Mouse (Mus musculus) G1E (cell line): Measurements from ENCODE around the gene Dgkz. TPM values are rescaled to one million over a fixed set of nuclear protein-coding genes. Genes with fewer than 3 reads are reported as not detected.

Source experiments
- ATAC-seq: 2 replicates; pipeline ENCODE4 v1.8.0; 2016; ENCODE audit warnings: mild to moderate bottlenecking; ENCODE audit not compliant: insufficient number of reproducible peaks, poor library complexity, low FRiP score, severe bottlenecking; ENCODE audit errors: extremely low read depth
- DNase-seq: peaks from one replicate; pipeline ENCODE4 v3.0.0; 2012; ENCODE audit warnings: low spot score
- H3K27me3 ChIP-seq: 2 replicates; pipeline ENCODE4 v1.6.1; 2012; ENCODE audit warnings: mild to moderate bottlenecking, low read length, inconsistent platforms; ENCODE audit not compliant: insufficient read depth
- H3K36me3 ChIP-seq: replicated peaks from 2 replicates; pipeline ENCODE3; 2012; ENCODE audit warnings: mild to moderate bottlenecking, inconsistent platforms
- H3K4me1 ChIP-seq: 2 replicates; pipeline ENCODE4 v1.6.1; 2012; ENCODE audit warnings: low read depth, low read length, inconsistent platforms, mixed read lengths; ENCODE audit not compliant: insufficient read depth
- H3K4me3 ChIP-seq: 2 replicates; pipeline ENCODE4 v1.5.1; 2012; ENCODE audit warnings: low read depth, mild to moderate bottlenecking, inconsistent platforms, low read length, moderate library complexity, mixed read lengths
- H3K9me3 ChIP-seq: replicated peaks from 2 replicates; pipeline ENCODE4 v1.6.1; 2012; ENCODE audit warnings: inconsistent platforms
- CTCF ChIP-seq: IDR thresholded peaks from 2 replicates; pipeline ENCODE4 v1.5.1; 2012; ENCODE audit warnings: low read depth, low read length, inconsistent platforms, mixed read lengths
- GATA1 ChIP-seq: IDR thresholded peaks from 2 replicates; pipeline ENCODE4 v1.6.1; 2012; ENCODE audit warnings: borderline replicate concordance, low read length, inconsistent platforms, mixed read lengths
- GATA2 ChIP-seq: IDR thresholded peaks from 2 replicates; pipeline ENCODE4 v1.6.1; 2012; ENCODE audit warnings: low read depth, low read length, inconsistent platforms, borderline replicate concordance
- POLR2AphosphoS5 ChIP-seq: IDR thresholded peaks from 2 replicates; pipeline ENCODE4 v1.6.1; 2012; ENCODE audit warnings: low read depth, low read length, inconsistent platforms; ENCODE audit not compliant: insufficient replicate concordance
- TAL1 ChIP-seq: conservative IDR thresholded peaks from 2 replicates; pipeline ENCODE4 v1.6.1; 2012; ENCODE audit warnings: low read depth, low read length, inconsistent platforms, mixed read lengths
- polyA plus RNA-seq: library from polyadenylated mRNA; stranded (reverse); fragments of >175 nt; gene quantifications from 2 replicates; pipeline ENCODE4 v1.2.3, GENCODE M21; 2012
- total RNA-seq, 2 experiments: library from RNA; stranded (forward) in 1 of 2; stranded (reverse) in 1 of 2; fragments of 200-1000 nt in 1 of 2; fragments of >200 nt in 1 of 2; fragmentation: Nextera tagmentation in 1 of 2; gene quantifications; 2 replicates each; pipeline ENCODE4 v1.2.3; 2014 to 2017

Dgkz gene
- total and polyA plus RNA-seq, 3 experiments = 115 to 416 (median 290) TPM

- ATAC-seq (no peak), DNase-seq (no peak)
- peaks cover 30% of the 10 kb centered on the region for H3K9me3 ChIP-seq
- peaks cover 37% of the 10 kb centered on the region for H3K27me3 ChIP-seq
- TF ChIP-seq CTCF (no peak), POLR2AphosphoS5 (no peak), GATA2 (no peak), TAL1 (no peak), GATA1 (no peak)
- H3K36me3 ChIP-seq = peaks cover 25% of the 10 kb centered on the region
- H3K4me1 ChIP-seq = peaks cover 4% of the 10 kb centered on the region; the same call in 1 of the 2 replicates
- H3K4me3 ChIP-seq = no peak overlapping the region
Observed at GRCm38 (mm10) chr2:91921790-91922570, 53.7 kb downstream of the Dgkz start.

GRCm38 (mm10) chr2:91921181-91921789 lies 54.4 kb downstream of the Dgkz start:
- Histone ChIP-seq H3K4me3 (no peak overlapping the region), H3K9me3 (peaks cover 30% of the 10 kb centered on the region), H3K4me1 (peaks cover 5% of the 10 kb centered on the region), H3K36me3 (peaks cover 31% of the 10 kb centered on the region), H3K27me3 (peaks cover 35% of the 10 kb centered on the region)
- no peak for ATAC-seq
- no peak for TF ChIP-seq GATA1
- no peak for TF ChIP-seq POLR2AphosphoS5
- no peak for TF ChIP-seq TAL1
- TF ChIP-seq GATA2 = no peak
- no peak for TF ChIP-seq CTCF
- peak; percentile 47 for DNase-seq

- TF ChIP-seq CTCF = no peak
- no peak for TF ChIP-seq POLR2AphosphoS5
- no peak for TF ChIP-seq GATA1
- TF ChIP-seq GATA2 = no peak
- TF ChIP-seq TAL1 = no peak
- ATAC-seq = no peak
- H3K27me3 ChIP-seq = peaks cover 24% of the 10 kb centered on the region; the same call in 1 of the 2 replicates
Observed at GRCm38 (mm10) chr2:91920130-91920529, 55.5 kb downstream of the Dgkz start.

GRCm38 (mm10) chr2:91917096-91917495 lies 58.6 kb downstream of the Dgkz start:
- H3K4me3 ChIP-seq = no peak overlapping the region
- DNase-seq = no peak
- H3K27me3 ChIP-seq = peaks cover 5% of the 10 kb centered on the region; the same call in 1 of the 2 replicates
- H3K36me3 ChIP-seq = peaks cover 73% of the 10 kb centered on the region
- ATAC-seq = no peak
- TF ChIP-seq TAL1 (no peak), CTCF (no peak), GATA1 (no peak)
- peaks cover 4% of the 10 kb centered on the region; the same call in 1 of the 2 replicates for H3K4me1 ChIP-seq
- H3K9me3 ChIP-seq = peaks cover 10% of the 10 kb centered on the region

More at GRCm38 (mm10) chr2:91920130-91920529, 55.5 kb downstream of the Dgkz start:
- Histone ChIP-seq H3K4me1 (peaks cover 4% of the 10 kb centered on the region; the same call in 1 of the 2 replicates), H3K36me3 (peaks cover 43% of the 10 kb centered on the region), H3K9me3 (peaks cover 30% of the 10 kb centered on the region), H3K4me3 (no peak overlapping the region)
- DNase-seq = no peak

- no peaks in the 10 kb centered on the region; the same call in 1 of the 2 replicates for H3K27me3 ChIP-seq
- H3K9me3 ChIP-seq = peaks cover 4% of the 10 kb centered on the region; the same call in 1 of the 2 replicates
- no peak for ATAC-seq
- no peak overlapping the region for H3K4me3 ChIP-seq
- DNase-seq = peak; percentile 13
- peaks cover 80% of the 10 kb centered on the region for H3K36me3 ChIP-seq
- TF ChIP-seq GATA1 = no peak
- TF ChIP-seq POLR2AphosphoS5 = no peak
- TF ChIP-seq CTCF = no peak
- no peak for TF ChIP-seq GATA2
- TF ChIP-seq TAL1 = no peak
- H3K4me1 ChIP-seq = peaks cover 4% of the 10 kb centered on the region; the same call in 1 of the 2 replicates
Observed at GRCm38 (mm10) chr2:91916346-91916977, 59.2 kb downstream of the Dgkz start.
